Mouse (Mus musculus) small intestine, adult 2 months (tissue): ENCODE measurements around the gene Zfp414.

Source experiments
- CTCF ChIP-seq: fragments of 200-500 bp; IDR thresholded peaks from 2 replicates; pipeline ENCODE4 v1.5.1; 2012; ENCODE audit warnings: low read depth, mild to moderate bottlenecking, control low read depth, inconsistent platforms, low read length, moderate library complexity, mixed read lengths; ENCODE audit not compliant: insufficient replicate concordance, insufficient read length; ENCODE audit errors: extremely low read depth
- POLR2A ChIP-seq: fragments of 200-500 bp; IDR thresholded peaks from 2 replicates; pipeline ENCODE4 v1.6.1; 2012; ENCODE audit warnings: low read depth, mild to moderate bottlenecking, control low read depth, inconsistent platforms, low read length, moderate library complexity

- TF ChIP-seq POLR2A (no peak), CTCF (no peak)
Measured at GRCm38 (mm10) chr17:33678771-33679170, 49.9 kb downstream of the Zfp414 start.
